Mouse (Mus musculus): ENCODE data around the gene Olfr571.

- TF ChIP-seq REST (IDR thresholded peaks at IDR 0.05; ENCODE audit: insufficient read depth, insufficient read length): no peak
- no peak for TF ChIP-seq POLR2A (IDR thresholded peaks at IDR 0.05; ENCODE audit: insufficient read length, low read depth)
- TF ChIP-seq POLR2AphosphoS2 (IDR thresholded peaks at IDR 0.05; ENCODE audit: insufficient read length, low read depth): no peak
These were observed 26.1 kb upstream of the Olfr571 start for GRCm38 (mm10) chr7:102943417-102943816.

All from myocyte (in vitro differentiated cells).